Mouse (Mus musculus): ENCODE data around the gene Trpm3.

Gene Trpm3

DNA sequence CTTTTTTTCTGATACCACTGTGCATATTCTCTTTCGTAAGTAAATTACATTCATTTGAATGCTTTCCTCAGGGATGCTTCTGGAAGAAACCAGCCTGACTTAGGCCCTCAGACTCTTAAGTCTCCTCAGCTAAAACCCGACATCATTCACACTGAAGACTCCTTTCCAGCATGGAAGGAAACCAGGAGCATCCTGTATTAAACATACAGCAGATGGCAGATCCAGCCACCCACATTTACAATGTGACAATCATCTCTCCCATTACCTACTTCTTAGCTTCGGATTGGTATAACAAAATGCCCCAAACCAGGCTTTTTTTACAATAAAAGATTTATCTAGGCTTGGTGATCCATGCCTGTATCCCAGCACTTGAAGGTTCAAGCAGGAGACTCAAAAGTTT is 796.2 kb downstream of the Trpm3 start:
- no peak for DNase-seq

GRCm38 (mm10) chr19:22938848-22939724 is 800.2 kb downstream of the Trpm3 start:
- DNase-seq = peak; percentile 36

DNA sequence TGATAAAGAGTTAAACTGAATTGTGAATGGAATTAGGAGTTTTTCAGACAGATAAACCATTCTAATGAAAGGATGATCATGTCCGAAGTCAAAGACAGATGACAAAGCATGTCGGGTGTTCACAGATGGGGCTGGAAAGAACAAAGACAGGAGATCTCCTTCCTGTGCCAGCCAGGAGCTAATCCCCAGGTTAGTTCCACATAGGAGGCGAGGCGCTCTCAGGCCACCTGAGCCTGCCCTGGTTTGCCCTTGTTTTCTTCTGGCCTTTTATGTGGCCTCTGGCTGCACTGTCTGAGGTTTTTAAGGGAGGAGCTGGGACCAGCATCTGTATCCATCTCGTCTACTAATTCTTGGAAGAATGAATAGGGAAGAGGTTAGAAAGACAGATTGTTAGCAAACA is 801.0 kb downstream of the Trpm3 start:
- no peak for DNase-seq

DNA sequence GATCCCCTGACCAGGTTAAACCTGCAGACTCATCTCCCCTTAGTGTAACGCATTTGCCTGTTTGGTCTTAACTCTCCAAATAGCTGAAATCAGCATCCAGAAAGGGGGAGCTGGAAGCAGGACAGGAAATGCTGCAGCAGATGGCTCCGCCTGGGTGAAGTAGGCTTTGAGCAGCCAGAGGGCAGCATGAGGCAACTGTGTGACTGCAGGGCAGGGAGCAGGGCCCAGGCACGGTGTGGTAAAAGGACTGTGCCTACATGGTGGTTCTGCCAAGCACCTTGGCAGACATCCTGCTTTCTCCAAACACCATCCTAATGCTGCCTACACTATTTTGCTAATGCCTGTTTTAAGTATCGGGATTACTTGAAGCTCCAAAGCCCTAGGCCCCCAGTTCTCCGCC is 801.6 kb downstream of the Trpm3 start:
- DNase-seq = peak; percentile 79

- DNase-seq = no peak
These were observed 802.1 kb downstream of the Trpm3 start for GRCm38 (mm10) chr19:22940956-22941355.

GRCm38 (mm10) chr19:22952480-22952879 is 813.6 kb downstream of the Trpm3 start:
- DNase-seq = no peak

DNA sequence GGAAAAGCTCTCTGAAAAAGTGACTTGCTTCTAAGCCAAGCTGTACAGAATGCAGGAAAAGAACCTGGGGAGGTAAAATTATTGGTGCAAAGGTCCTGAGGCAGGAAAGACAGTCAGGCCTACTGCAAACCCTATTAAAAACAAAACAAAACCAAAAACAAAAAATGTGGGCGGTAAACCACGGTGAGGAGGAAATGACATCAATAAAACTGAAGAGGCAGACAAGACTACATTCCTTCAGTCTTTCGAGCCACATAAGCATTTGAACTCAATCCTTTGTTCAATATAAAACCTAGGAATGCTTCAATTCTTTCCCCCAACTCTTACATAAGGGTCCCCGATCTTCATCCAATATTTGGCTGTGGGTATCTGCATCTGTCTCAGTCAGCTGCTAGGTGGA is 814.3 kb downstream of the Trpm3 start:
- DNase-seq = no peak

DNA sequence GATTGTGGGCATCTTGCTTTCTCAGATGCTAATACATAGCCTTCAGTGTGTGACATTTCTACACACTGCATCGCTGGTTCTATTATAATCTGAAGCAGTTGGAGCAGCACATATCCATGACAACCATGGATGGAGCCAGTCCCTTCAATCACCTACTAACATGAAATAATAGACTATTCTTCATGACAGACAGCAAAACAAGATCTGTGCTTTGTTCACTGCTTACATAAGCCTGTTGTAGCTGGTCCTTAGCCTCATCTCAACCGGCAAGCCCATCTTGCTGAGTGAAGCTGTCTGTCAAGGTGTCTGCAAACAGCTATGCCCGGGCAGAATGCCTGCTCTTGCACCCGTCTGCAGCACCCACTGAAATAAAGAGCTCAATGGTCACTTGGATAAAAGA is 819.6 kb downstream of the Trpm3 start:
- no peak for DNase-seq

DNA sequence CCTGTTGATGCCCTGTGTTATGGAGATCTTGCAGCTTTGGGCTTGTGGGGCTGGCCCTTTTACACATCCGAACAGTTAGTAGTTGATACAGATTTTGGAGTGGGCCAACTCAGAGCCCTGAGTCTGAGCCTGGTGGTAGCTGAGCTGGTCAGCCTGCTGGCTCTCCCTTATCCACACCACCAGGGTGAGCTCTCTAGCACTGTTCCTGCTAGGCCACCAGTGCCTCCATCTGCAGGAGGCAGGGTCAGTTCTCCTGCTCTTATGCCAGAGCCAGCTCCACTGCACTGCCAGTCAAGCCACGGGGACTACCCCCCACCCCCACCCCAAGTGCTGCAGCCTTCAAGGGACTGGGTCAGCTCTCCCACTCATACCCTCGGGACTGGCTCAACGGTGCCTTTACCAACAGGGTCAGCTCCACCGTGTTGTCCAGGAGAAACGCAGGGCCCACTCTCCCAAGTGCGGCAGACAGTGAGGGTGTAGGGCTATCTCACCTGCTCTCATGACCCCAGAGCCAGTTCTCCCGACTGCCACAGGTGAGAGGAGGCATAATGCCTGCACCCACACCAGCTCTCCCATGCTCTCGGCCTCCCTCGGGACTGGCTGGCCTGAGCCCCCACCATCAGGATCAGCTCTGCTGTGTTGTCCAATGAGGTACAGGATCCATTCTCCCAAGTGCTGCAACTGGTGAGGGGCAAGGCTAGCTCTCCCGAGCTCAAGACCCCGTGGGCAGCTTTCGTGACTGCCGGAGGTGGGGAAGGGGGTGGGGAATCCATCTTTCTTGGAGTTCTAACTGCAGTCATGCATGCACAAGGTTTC is 821.8 kb downstream of the Trpm3 start:
- DNase-seq = no peak

DNA sequence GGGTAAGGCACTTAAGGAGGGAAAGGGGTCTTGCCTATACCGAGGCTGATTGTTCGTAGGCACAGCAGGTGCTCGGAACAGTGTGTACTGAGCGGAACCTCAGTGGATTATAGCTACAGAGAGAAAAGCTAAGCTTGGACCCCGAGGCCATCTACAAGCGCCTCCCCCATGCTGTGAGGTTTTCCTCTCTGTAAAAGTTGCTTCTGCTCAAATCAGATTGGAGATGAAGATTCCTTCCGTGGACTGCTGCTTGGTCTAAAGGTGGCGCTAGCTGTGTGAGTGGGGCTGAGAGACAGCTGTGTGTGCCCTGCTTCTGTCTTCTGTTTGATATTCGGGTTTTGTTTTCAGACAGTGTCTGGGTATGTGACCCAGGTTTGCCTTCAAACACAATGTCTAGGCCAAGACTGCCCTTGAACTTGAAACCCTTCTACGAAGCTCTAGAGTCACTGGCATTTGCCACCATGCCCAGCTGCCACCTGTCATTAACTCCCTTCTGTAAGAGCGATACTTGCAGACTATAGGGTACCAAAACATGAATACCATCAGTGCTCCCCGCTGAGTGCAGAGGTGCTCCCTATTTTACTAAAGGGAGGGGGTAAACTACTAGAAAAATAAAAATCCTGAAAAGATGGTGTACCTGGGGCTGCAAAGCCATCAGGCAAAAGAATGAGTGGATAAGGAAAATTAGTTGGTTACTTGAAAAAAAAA is 823.3 kb downstream of the Trpm3 start:
- no peak for DNase-seq

GRCm38 (mm10) chr19:22962731-22963130 is 823.9 kb downstream of the Trpm3 start:
- no peak for DNase-seq

- no peak for DNase-seq
These were observed 825.0 kb downstream of the Trpm3 start for GRCm38 (mm10) chr19:22963726-22964398.

GRCm38 (mm10) chr19:22965470-22965869 is 826.6 kb downstream of the Trpm3 start:
- no peak for DNase-seq

DNA sequence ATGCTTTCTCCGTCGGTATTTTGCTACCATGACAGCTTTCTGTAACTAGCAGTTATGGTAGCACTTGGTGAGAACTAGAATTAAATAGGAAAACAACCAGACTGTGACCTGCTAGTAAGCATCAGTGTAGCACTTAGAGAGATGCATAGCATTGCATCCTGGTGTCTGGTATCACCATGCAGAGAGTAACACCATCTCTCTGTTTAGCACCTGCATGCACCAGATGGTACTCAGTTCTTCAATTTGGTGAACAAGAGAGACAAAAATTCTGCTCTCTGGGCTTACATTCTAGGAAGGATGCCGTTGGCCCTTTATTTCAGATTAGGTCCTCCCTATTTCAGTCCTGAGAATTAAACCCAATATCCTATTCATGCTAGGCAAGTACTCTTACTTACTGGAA is 834.4 kb downstream of the Trpm3 start:
- no peak for DNase-seq

DNA sequence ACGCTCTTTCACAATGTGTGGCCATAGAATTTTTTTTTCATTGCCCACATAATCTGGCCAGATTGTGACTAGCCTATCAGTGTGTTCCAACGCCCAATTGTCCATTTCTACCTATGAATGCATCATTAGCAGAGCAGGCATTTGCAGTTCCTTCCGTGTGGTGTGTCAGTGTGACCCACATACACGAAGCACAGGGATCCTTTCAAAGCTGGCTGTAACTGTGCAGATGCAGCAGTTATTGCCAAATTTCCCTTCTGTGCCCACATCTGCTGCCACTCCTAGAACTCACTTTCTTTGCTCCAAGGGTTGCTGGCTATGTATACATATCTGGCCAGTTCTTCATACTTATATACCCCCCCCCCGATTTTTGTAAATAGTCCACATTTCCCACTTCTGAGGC is 834.9 kb downstream of the Trpm3 start:
- no peak for DNase-seq

GRCm38 (mm10) chr19:22975801-22976200 is 837.0 kb downstream of the Trpm3 start:
- no peak for DNase-seq

DNA sequence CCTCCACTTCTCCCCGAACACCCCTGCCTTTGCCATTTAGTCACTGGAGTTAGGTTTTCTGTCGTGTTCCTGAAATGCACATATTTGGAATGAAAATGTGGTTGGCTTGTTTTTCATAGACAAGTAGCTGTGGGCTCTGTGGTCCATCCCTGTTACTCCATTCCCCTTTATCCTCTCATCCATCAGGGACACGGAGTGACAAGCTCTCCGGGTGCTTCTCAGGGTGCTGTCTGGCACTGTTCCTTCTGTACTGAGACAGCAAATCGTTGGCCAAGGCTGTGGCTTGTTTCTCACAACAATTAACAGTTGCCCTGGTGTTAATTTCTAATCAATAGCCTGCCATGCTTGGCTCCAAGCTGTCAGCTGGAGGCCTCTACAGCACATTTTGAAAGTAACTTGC is 838.7 kb downstream of the Trpm3 start:
- no peak for DNase-seq

DNA sequence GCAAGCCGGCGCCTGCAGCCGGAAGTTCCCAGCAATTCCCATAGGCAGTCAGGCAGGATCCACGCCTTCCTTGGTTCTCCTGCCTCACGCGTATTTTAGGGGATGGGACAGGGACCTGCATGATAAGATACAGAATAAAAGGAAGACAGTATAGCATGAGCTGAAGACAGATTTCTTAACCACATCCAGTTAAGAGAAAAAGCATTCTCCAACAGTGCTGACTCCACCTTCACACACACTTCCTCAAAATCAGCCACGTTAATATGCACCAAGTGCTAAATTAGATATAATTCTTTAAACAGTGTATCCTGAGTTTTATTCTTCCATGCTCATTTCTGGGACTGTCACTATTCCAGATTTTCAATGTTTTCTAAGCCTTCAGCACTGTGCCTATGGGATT is 839.9 kb downstream of the Trpm3 start:
- no peak for DNase-seq

DNA sequence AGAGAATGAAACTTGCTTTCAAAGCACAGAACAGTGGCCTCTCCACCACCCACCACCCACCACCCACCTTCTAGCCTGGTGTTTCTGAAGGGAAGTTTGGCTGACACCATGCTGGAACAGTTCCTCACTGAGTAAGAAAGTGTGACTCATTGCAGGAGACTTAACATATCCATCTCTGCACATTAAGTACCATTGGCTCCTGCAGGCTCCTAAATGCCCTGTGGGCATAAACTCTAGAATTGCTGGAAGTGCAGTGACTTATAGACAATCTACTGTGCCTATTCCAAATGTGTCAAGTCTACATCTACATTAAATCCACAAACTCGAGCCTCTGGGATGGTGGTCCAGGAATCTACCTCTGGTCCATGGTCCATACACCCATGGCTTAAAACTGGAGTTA is 840.3 kb downstream of the Trpm3 start:
- no peak for DNase-seq

DNA sequence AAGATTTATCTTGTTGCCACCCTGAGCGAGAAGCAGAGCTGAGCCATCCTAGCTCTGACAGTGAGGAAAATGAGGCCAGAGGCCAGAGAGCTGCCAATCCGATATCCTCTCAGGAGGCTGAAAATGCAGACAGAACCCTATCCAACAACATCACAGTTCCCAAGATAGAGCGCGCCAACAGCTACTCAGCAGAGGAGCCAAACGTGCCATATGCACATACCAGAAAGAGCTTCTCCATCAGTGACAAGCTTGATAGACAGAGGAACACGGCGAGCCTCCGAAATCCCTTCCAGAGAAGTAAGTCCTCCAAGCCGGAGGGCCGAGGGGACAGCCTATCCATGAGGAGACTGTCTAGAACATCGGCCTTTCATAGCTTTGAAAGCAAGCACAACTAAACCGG is 849.1 kb downstream of the Trpm3 start:
- DNase-seq = no peak

GRCm38 (mm10) chr19:22993946-22994345 is 855.1 kb downstream of the Trpm3 start:
- no peak for DNase-seq

GRCm38 (mm10) chr19:22994531-22994930 is 855.7 kb downstream of the Trpm3 start:
- DNase-seq = no peak

- DNase-seq = no peak
These were observed 861.4 kb downstream of the Trpm3 start for GRCm38 (mm10) chr19:23000293-23000692.
